Mouse (Mus musculus) heart, embryonic 10.5 days (tissue): ENCODE results near the gene AI481877. TPM values are rescaled to one million over a fixed set of nuclear protein-coding genes. Genes with fewer than 3 reads are reported as not detected.

Experiments
- DNase-seq: peaks from one replicate; pipeline ENCODE4 v3.0.0-alpha.2; 2017; ENCODE audit warnings: low spot score
- H3K27ac ChIP-seq: fragments of 300-500 bp; sonication (generic); 2 replicates; pipeline ENCODE4 v1.5.1; 2016; ENCODE audit warnings: mild to moderate bottlenecking
- H3K27me3 ChIP-seq: fragments of 300-500 bp; sonication (generic); 2 replicates; pipeline ENCODE4 v1.6.1; 2016; ENCODE audit warnings: mild to moderate bottlenecking; ENCODE audit not compliant: poor library complexity, insufficient read depth, severe bottlenecking
- H3K36me3 ChIP-seq: fragments of 300-500 bp; sonication (generic); 2 replicates; pipeline ENCODE4 v1.6.1; 2016; ENCODE audit warnings: mild to moderate bottlenecking, moderate library complexity
- H3K4me1 ChIP-seq: fragments of 300-500 bp; sonication (generic); 2 replicates; pipeline ENCODE4 v1.6.1; 2016; ENCODE audit warnings: mild to moderate bottlenecking
- H3K4me3 ChIP-seq: fragments of 300-500 bp; sonication (generic); 2 replicates; pipeline ENCODE4 v1.5.1; 2016; ENCODE audit warnings: mild to moderate bottlenecking, moderate library complexity
- H3K9me3 ChIP-seq: fragments of 300-500 bp; sonication (generic); 2 replicates; pipeline ENCODE4 v1.6.1; 2016; ENCODE audit warnings: mild to moderate bottlenecking, moderate library complexity
- WGBS: fragments of 180-500 bp; shearing (Covaris S2); methylation state at CpG from one replicate; pipeline ENCODE4 v1.1.7; 2016; 5-methylcytosine and 5-hydroxymethylcytosine counted together
- polyA plus RNA-seq: library from polyadenylated mRNA; unstranded; fragments of >200 nt; fragmentation: Nextera tagmentation; extraction: Ambion mirVana; gene quantifications from 2 replicates; pipeline ENCODE4 v1.2.1, GENCODE M21; 2016

The AI481877 gene
- polyA plus RNA-seq, 1 experiment from 2014 or later: not detected

DNA sequence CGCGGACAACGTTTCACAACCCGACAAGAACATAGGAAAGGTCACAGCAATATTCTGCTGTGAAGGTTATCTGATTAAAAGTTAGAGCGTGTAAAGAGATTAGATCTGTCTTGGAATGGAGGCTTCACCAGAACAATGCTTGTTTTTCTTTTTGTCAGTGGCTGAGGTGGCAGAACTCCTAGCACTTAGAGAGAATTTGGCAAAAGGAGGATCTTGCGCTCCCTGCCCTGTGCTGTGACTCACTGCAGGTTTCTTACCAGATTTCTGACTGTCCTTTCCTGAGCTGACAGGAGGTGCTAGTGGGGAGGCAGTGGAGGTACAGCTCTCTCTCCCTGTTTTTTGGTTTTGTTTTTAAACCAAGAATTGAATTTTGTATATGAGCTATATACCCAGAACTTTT is 131.8 kb downstream of the AI481877 start:
- Histone ChIP-seq H3K4me1 (peaks cover 58% of the 10 kb centered on the region), H3K36me3 (no peaks in the 10 kb centered on the region), H3K9me3 (no peaks in the 10 kb centered on the region), H3K27me3 (no peaks in the 10 kb centered on the region), H3K27ac (no peak overlapping the region), H3K4me3 (no peak overlapping the region)
- DNase-seq: no peak
- WGBS: 71% methylated on average over 6 of the region's 6 CpGs

DNA sequence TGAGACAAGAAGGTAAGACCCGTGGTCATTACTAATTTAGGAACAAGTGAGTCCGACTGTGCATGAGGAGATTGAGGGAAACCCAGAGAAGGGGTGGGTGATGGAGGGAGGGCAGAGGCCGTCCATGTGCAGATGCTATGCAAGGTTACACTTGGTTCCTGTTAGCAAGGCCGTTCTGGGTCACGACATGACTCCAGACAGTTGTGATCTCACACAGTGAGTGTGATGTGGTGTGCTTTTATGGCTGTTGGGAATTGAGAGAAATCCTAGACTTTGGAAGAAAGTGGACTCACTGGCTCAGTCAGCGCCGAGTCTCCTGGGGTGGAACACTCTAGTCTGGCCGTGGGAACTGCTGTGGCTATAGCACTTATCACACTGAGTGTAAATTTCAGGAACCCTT is 132.6 kb downstream of the AI481877 start:
- Histone ChIP-seq H3K4me3 (no peak overlapping the region), H3K4me1 (peaks cover 55% of the 10 kb centered on the region), H3K27me3 (no peaks in the 10 kb centered on the region), H3K36me3 (no peaks in the 10 kb centered on the region), H3K27ac (no peak overlapping the region), H3K9me3 (no peaks in the 10 kb centered on the region)
- WGBS: 57% methylated on average over 8 of the region's 8 CpGs
- DNase-seq: no peak

GRCm38 (mm10) chr4:59003806-59004200 is 135.0 kb downstream of the AI481877 start:
- H3K27ac ChIP-seq: peak overlapping the region; percentile 97
- H3K4me3 ChIP-seq: peak overlapping the region; percentile 98
- H3K27me3 ChIP-seq: no peaks in the 10 kb centered on the region
- DNase-seq: no peak
- peaks cover 42% of the 10 kb centered on the region for H3K4me1 ChIP-seq
- H3K36me3 ChIP-seq: no peaks in the 10 kb centered on the region
- no peaks in the 10 kb centered on the region for H3K9me3 ChIP-seq
- 34% methylated on average over 7 of the region's 7 CpGs for WGBS

DNA sequence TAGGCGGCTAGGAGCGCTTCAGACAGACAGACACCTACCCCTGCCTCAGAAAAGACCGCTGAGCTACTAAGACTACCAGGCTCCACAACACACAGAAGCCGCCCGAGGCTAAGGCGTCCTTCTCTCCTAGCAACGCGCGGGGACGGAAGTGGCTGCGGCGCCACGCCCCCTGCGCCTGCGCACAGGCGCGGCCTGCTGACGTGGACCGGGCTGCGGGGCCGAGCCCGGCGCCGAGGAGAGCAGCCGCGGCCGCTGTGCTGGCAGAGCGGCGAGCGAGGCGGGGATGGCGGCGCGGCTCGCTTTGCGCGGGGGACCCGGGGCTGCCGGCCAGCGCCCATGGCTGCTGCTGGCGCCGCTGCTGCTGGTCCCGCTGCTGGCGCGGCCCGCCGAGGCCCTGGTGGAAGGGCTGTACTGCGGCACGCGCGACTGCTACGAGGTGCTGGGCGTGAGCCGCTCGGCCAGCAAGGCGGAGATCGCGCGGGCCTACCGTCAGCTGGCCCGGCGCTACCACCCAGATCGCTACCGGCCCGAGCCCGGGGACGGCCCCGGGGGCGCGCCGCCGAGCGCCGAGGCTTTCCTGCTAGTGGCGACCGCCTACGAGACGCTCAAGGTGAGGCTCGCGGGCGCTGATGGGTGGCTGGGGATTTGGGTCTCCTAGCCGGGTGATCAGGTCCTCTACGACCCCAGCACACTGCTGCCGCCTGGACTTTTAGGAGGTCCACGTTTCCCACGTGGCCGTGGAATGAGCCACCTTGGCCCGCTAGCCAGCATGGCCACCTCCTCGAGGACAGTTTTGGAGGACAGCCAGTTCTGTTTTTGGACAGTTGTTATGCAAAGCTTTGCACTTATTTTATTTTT is 135.6 kb downstream of the AI481877 start, which contains the start of gene Gm20503:
TSS of gene Gm20503 (plus strand) at position 263 of the 858 bp plus-strand sequence.
- Histone ChIP-seq H3K9me3 (no peaks in the 10 kb centered on the region), H3K36me3 (no peaks in the 10 kb centered on the region), H3K4me3 (peak within 1 kb of the TSS; percentile 98), H3K27me3 (no peaks in the 10 kb centered on the region), H3K27ac (peak within 1 kb of the TSS; percentile 97), H3K4me1 (peaks cover 42% of the 10 kb centered on the region)
- DNase-seq: peak; percentile 94
- WGBS: under 1% methylated on average over 86 of the region's 89 CpGs

DNA sequence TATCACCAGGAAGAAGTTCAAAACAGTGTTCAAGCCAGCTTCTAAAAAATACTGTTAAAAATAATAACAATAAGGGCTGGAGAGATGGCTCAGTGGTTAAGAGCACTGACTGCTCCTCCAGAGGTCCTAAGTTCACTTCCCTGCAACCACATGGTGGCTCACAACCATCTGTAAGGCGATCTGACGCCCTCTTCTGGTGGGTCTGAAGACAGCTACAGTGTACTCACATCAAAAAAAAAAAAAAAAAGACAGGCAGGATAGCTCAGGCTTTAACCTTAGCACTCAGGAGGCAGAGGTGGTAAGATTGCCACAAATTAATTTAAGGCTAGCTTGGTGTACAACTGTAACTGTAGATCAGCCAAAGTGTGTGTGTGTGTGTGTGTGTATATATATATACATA is 138.2 kb downstream of the AI481877 start:
- no peaks in the 10 kb centered on the region for H3K27me3 ChIP-seq
- WGBS: 4% methylated on average over 2 of the region's 2 CpGs
- H3K4me1 ChIP-seq: peaks cover 41% of the 10 kb centered on the region
- H3K9me3 ChIP-seq: no peaks in the 10 kb centered on the region
- no peaks in the 10 kb centered on the region for H3K36me3 ChIP-seq
- H3K4me3 ChIP-seq: no peak overlapping the region
- DNase-seq: no peak
- no peak overlapping the region for H3K27ac ChIP-seq

- DNase-seq: no peak
- no peak overlapping the region for H3K27ac ChIP-seq
- WGBS: 22% methylated on average over 2 of the region's 2 CpGs
- H3K27me3 ChIP-seq: no peaks in the 10 kb centered on the region
- H3K4me3 ChIP-seq: no peak overlapping the region
- peaks cover 39% of the 10 kb centered on the region for H3K4me1 ChIP-seq
- no peaks in the 10 kb centered on the region for H3K36me3 ChIP-seq
- H3K9me3 ChIP-seq: no peaks in the 10 kb centered on the region
Measured at GRCm38 (mm10) chr4:58999686-59000085, 139.1 kb downstream of the AI481877 start.

DNA sequence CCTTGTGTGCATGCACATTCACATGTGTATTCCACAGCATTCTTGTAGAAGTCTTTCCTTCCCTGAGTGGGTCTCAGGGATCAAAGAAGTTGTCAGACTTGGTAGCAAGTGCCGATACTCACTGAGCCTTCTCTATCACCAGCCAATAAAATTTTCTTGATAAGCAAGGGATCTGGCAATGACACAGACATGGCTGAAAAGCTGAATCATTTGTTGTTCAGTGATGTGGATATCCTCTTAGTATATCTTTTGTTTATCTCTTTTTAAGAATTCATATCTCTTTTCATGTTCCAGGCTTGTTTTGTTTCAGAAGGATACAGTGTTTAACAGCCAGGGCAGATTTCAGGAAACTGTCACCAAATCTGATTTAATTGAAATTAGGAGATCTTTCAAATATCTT is 140.1 kb downstream of the AI481877 start:
- H3K4me3 ChIP-seq: no peak overlapping the region
- no peaks in the 10 kb centered on the region for H3K9me3 ChIP-seq
- no peak overlapping the region for H3K27ac ChIP-seq
- peaks cover 8% of the 10 kb centered on the region; the same call in 1 of the 2 replicates for H3K27me3 ChIP-seq
- peaks cover 29% of the 10 kb centered on the region for H3K4me1 ChIP-seq
- H3K36me3 ChIP-seq: no peaks in the 10 kb centered on the region
- 76% methylated on average over 1 of the region's 1 CpGs for whole genome bisulfite sequencing
- no peak for DNase-seq

GRCm38 (mm10) chr4:58997081-58997480 is 141.7 kb downstream of the AI481877 start:
- DNase-seq: no peak
- no peak overlapping the region for H3K4me3 ChIP-seq
- no peak overlapping the region for H3K27ac ChIP-seq
- H3K36me3 ChIP-seq: no peaks in the 10 kb centered on the region
- H3K4me1 ChIP-seq: peaks cover 21% of the 10 kb centered on the region
- H3K27me3 ChIP-seq: peaks cover 13% of the 10 kb centered on the region; the same call in 1 of the 2 replicates
- WGBS: 49% methylated on average over 5 of the region's 5 CpGs
- no peaks in the 10 kb centered on the region for H3K9me3 ChIP-seq

DNA sequence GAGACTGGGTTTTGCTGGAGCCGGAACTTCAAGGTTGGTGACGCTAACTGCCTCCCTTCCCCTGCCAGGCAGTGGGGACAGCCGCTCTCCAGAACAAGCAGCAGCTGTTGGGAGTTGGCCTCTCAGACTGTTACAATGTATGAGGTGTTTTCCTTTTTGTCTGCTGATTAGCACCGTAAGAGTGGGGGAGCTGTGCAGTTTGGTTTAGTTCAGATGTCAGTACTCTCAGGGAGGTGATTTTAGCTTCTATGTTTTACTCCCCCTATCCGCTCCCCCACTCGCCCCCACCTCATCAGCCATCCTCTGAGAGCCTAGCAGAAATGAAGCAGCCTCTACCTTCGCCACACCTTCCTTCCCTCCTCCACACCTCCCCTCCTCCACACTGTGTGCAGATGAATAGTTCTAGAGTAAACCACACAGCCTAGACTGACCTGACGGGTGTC is 143.5 kb downstream of the AI481877 start:
- Histone ChIP-seq H3K36me3 (no peaks in the 10 kb centered on the region), H3K4me1 (peaks cover 30% of the 10 kb centered on the region), H3K4me3 (no peak overlapping the region), H3K27me3 (peaks cover 18% of the 10 kb centered on the region; the same call in 1 of the 2 replicates), H3K9me3 (no peaks in the 10 kb centered on the region), H3K27ac (no peak overlapping the region)
- WGBS: 53% methylated on average over 8 of the region's 8 CpGs
- DNase-seq: no peak

- 72% methylated on average over 4 of the region's 4 CpGs for WGBS
Measured at GRCm38 (mm10) chr4:58994762-58995161, 144.0 kb downstream of the AI481877 start, which contains the start of gene Dnajc25. Gene Dnajc25, plus strand, starts transcription at chr4:58995062.

More at GRCm38 (mm10) chr4:58994762-58995161, 144.0 kb downstream of the AI481877 start, which contains the start of gene Dnajc25:
- no peak for DNase-seq
- H3K27me3 ChIP-seq: peaks cover 23% of the 10 kb centered on the region
- H3K4me3 ChIP-seq: no peak within 1 kb of the TSS
- H3K9me3 ChIP-seq: no peaks in the 10 kb centered on the region
- no peak within 1 kb of the TSS for H3K27ac ChIP-seq
- peaks cover 30% of the 10 kb centered on the region for H3K4me1 ChIP-seq
- no peaks in the 10 kb centered on the region for H3K36me3 ChIP-seq

Other genes with a start within 250 kb of the AI481877 start
- 25.6 and 30.4 TPM in 2 replicates for gene Ecpas, start 226.2 kb downstream of the AI481877 start, polyA plus RNA-seq
- 0.28 and 0.38 TPM in 2 replicates for gene Zkscan16, start 195.4 kb downstream of the AI481877 start, polyA plus RNA-seq
- 10.6 and 17.0 TPM in 2 replicates for gene Ptgr1, start 151.9 kb downstream of the AI481877 start, polyA plus RNA-seq
- 7.4 and 11.4 TPM in 2 replicates for gene Dnajc25, start 143.9 kb downstream of the AI481877 start, polyA plus RNA-seq
- 10.9 and 14.1 TPM in 2 replicates for gene Gm20503, start 135.8 kb downstream of the AI481877 start, polyA plus RNA-seq
- gene Gng10, start 103.9 kb downstream of the AI481877 start, polyA plus RNA-seq: 44.4 and 55.4 TPM in 2 replicates
- 8.2 and 9.7 TPM in 2 replicates for gene Ugcg, start 50.3 kb upstream of the AI481877 start, polyA plus RNA-seq